Mouse (Mus musculus) adrenal gland, adult 2 months (tissue): ENCODE measurements around the gene Dpy30. TPM values are rescaled to one million over a fixed set of nuclear protein-coding genes. Genes with fewer than 3 reads are reported as not detected.
A peak's percentile ranks its signal among the peaks of the same experiment; 100 is the strongest.
"Not testable (repeated sequence)": the region's sequence is repeated elsewhere in the genome, so short reads cannot be mapped to it uniquely, and the experiment has no call there.

Experiments
- DNase-seq: peaks from one replicate; pipeline ENCODE4 v3.0.0; 2021
- long read RNA-seq: library from polyadenylated mRNA; stranded (forward); transcript quantifications from one replicate; pipeline ENCODE4 v2.0.0, GENCODE M21; 2021
- polyA plus RNA-seq: library from polyadenylated mRNA; depleted of rRNA; stranded (reverse); fragments of >200 nt; gene quantifications from 2 replicates; pipeline ENCODE4 v1.2.3, GENCODE M21; 2012; rRNA removed
- total RNA-seq, 2 experiments: library from RNA; stranded (reverse); gene quantifications; 2 replicates each; pipeline ENCODE4 v1.2.3; 2021

The Dpy30 gene
- total RNA-seq (10 to 100 TPM; 78.9 to 85.8 TPM), polyA plus RNA-seq (26.9 and 34.0 TPM in 2 replicates)
- long read RNA-seq, transcript Dpy30-206 (5 exons, 734 nt): major isoform, 46 of 50 reads
- long read RNA-seq, partial matches to known transcripts: 0 of 50 reads
- long read RNA-seq, other reads (novel, unspliced or antisense): 2 of 50 reads

DNA sequence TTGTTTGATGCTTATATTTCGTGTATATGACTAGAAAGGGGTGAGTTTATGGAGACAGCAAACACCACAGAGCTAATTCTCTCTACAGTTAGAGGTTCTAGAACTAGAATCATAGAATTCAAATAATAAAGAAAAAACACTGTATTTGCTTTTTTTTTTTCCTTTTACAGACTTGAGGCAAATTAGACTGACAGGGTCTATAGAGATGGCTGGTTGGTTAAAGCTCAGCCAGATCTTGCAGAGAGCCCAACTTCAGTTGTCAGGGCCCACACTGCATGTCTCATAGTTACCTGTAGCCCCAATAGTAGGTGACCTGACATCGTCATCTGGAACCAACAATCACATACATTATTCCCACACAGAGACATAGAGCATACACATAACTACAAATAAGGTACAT is at the start of gene Dpy30:
Gene Dpy30 (minus strand): TSS at position 101 of the 400 bp plus-strand sequence.
- no peak for DNase-seq

DNA sequence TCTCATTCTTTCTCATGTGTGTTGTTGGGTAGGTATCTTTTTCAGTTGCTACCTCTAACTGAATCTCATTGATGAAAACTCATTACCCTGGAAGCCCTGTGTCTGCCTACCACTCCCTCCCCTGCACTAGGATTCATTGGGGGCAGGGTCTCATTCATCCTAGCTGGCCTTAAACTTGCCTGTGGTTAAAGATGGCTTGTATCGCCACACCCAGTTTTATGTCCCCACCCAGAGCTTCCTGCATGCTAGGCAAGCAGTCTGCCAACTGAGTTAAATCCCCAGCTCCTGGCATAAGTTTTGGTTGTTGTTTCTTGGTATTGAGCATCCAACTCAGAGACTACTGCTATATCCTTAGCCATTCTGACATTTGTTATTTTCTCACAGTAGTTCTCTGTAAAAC is 39.8 kb upstream of the Dpy30 start:
- no peak for DNase-seq

DNA sequence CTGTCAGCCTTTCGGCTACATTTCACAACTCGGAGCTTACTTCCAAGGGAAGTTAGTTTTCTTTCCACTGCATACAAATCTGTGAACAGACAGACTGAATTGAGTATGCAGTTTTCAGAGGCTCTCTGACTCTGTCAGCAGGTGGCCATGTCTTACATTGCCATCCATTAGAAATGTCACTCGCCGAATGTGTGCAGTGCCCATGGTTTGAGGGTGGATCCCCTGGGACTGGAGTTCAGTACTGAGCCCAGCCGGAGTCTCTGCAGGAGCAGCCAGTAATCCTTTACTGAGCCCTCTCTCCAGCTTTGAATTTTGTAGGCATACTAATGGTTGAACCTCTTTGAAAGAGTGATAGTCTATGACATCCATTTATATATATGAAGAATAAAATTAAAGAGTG is 17.4 kb upstream of the Dpy30 start:
- DNase-seq: no peak

DNA sequence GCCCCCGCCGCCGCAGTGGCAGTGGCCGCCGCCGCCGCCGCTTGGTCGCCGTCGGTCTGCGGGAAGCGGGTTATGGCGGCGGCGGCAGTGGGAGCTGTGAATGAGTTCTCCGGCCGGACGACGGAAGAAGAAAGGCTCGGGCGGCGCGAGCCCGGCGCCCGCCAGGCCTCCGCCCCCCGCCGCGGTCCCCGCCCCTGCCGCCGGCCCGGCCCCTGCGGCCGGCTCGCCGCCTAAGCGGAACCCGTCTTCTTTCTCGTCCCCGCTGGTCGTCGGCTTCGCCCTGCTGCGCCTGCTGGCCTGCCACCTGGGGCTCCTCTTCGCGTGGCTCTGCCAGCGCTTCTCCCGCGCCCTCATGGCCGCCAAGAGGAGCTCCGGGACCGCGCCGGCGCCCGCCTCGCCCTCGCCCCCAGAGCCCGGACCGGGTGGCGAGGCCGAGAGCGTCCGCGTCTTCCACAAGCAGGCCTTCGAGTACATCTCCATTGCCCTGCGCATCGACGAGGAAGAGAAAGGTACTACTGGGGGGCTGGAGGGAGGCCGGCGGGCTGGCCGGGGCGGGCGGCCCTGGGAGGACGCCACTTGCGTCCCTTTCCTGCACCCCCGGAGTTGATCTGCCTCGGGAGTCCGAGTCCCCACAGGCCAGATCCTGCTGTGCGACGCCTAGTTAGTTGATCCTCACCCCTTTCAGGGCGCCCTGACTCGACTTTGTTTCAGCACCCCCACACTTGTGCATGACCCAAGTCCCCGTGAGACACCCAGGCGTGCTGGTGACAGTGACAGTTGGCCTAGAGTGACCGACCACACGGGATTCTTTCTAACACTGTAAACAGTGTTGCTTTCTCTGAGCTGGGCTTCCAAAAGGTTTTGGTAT is 15.4 kb upstream of the Dpy30 start, which contains the start of gene Spast:
Gene Spast (plus strand): TSS at position 51 of the 868 bp plus-strand sequence.
- peak; percentile 92 for DNase-seq

DNA sequence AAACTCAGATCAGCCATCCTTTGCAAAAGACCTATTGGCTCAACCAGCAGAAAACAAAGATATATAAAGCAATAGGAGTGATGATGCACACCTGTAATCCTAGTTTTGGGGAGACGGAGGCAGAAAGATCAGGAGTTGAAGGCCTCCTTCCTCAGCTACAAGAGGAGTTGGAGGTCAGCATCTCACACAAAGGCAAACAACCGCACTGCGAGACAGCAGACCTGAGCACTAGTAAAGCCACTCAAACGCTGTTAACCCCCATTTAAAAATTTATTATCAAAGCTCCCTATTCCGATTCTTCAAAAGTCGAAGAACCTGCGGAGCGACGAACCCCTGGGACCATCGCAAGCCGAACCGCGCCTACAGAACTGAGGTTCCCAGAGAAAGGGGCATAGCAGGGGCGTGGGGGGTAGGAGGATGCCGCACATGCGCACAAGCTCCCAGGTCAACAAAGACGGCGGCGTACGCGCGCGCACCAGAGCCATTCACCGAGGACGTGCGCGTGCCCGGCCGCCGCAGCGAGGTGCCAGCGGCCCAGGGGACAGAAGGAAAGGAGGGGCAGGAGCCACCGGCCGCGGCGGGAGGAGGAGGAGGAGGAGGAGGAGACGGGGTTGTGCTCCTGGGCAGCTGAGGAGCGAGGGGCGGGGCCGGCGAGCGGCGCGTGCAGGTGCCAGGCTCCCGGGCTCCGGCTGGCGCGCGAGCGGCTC is 14.6 kb upstream of the Dpy30 start:
- DNase-seq: peak; percentile 98

DNA sequence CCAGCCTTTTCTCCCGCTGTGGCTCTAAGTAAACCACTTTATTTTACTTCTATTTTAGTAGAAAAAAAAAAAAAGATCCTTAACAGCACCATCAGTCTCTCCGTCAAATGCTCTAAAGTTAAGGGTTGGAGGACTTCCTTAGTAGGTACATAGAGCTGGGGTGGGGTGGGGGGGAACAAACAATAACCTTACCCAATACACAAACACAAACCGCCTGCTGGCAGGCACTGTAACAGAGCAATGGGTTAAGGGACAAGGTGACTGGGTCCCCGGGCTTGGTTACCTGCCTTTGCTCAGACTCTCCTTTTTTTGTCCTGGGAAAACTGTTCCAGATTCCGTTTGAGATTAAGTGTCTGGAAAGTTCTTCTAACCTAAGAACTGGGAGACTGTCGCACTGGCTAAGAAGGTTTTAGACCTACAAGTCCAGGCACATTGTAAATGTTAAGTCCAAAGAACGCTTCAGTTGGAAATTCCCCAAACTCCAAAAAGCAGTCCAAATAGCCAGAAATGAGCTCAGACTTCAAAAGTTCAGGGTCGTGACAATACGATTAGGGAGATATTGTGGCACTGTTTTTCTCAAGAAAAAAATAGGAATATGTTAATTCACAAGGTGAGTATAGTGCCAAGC is 7.4 kb upstream of the Dpy30 start:
- peak; percentile 57 for DNase-seq

DNA sequence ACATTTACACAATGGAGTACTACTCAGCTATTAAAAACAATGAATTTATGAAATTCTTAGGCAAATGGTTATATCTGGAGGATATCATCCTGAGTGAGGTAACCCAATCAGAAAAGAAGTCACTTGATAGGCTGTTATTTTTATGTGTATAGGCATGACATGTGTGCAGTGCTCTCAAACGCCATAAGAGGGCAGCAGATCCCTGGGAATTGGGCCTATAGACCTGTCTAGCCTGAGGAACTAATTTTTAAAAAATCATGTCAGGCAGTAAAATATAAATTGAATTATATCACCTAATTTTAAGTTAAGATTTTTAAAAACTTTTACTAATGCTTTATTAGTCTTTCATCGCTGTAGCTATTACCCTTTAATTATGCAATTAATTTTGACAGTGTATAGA is 4.4 kb upstream of the Dpy30 start:
- peak; percentile 54 for DNase-seq

DNA sequence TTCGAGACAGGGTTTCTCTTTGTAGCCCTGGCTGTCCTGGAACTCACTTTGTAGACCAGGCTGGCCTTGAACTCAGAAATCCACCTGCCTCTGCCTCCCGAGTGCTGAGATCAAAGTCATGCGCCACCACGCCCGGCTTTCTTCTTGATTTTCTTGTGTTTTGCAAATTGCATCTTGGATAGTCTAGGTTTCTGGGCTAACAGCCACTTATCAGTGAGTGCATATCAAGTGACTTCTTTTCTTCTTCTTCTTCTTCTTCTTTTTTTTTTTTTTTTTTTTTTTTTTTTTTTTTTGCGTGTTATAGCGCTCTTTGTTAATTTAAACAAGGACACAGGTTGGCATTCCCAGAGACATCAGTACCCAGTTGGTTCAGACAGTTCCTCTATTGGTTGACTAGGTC is 3.5 kb upstream of the Dpy30 start:
- DNase-seq: not testable (repeated sequence)

DNA sequence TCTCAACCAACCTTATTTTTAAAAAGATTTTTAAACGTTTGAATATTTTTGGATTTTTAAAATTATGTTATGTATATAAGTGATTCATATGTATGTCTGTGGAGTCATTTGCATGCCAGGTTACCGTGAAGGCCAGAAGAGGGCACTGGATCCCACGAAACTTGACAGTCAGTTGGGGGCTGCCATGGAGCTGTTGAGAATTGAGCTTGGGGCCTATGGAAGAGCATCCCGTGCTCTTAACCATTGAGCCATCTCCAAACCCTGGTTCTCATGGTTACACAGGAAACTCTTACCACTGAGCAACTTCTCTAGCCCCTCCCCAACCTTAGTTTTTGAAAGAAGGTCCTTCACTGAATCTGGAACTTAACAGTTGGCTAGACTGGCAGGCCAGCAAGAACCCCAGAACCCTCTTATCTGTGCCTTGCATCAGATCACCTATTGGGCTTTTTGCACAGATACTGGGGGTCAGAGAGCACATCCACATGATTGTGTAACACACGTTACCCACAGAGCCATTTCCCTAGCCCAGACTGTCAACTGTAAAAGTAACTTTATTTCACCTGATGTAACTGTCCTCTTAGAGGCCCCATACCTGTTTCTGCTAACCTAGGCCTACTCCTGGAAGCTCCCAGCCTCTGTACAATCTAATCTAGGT is 1.2 kb downstream of the Dpy30 start:
- DNase-seq: no peak

DNA sequence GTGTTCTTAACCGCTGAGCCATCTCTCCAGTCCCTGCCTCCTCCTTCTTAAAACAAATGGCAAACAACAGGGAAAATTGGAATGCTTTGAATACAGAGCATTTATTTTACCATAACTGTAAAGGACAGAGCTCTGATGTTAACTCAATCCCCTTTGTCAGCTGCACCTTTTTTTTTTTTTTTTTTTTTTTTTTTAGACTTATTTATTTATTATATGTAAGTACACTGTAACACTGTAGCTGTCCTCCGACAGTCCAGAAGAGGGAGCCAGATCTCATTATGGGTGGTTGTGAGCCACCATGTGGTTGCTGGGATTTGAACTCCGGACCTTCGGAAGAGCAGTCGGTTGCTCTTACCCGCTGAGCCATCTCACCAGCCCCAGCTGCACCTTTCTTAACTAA is 5.0 kb downstream of the Dpy30 start:
- no peak for DNase-seq

DNA sequence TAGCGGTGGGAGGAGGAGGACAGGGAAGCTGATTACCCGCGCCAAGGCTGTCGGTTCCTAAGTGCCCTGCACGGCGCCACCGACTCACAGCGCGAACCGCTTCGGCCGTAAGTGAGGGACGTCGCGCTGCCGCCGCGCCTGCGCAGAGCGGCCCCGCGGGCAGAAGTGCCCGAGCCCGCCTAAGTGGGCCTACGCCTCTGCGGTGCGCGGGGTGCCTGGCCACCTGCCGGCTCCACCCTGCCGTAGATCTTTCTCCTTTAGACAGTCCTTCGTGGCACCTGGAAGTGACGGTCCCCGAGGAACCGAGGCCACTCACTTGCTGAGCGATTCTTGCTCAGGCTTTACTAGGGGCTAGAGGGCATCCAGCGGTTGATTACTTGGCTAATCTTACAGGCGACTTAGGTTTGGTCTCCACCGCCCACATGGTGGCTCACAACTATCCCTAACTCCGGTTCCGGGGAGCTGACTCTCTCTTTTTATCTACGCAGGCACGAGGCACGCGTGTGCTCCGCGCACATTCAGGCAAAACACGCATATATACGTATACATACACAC is 7.4 kb downstream of the Dpy30 start:
- peak; percentile 94 for DNase-seq

DNA sequence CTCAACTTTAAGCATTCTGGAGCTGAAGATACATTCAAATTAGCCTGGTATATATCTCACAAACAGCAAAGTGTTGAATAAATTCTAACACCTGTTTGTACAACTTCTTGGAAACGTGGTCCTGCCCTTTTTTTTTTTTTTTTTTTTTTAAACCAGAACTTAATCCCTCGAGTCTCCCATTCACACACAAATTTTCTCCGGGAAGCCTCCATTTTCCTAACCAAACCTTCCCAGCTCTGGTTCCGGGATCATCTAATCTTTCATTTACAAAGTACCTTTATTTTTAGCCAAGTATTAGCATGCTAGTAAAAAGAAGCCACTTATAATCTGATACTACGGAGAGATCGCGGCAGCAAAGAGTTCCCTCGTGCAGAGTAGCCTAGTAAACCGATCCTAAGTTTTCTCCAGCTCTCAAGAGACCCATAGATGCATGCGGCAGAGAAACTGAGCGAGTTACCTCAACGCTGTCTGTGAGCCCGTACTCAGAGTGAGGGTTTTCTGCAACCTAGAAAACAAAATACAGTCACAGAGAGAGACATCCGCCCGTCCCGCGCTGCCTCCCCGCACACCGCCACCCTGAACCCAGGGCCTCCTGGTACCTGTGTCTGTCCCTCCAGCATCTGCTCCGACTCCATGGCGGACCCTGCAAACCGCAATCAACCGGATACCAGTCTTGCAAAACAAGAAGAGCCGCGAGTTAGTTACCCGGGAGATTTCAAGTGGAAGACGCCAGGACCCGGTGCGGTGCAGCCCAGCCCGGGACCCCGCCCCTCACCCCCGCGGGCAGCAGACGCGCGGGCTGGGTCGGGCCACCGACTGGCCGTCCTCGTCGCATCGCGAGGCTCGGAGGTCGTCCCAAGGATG is 8.1 kb downstream of the Dpy30 start:
- DNase-seq: no peak

DNA sequence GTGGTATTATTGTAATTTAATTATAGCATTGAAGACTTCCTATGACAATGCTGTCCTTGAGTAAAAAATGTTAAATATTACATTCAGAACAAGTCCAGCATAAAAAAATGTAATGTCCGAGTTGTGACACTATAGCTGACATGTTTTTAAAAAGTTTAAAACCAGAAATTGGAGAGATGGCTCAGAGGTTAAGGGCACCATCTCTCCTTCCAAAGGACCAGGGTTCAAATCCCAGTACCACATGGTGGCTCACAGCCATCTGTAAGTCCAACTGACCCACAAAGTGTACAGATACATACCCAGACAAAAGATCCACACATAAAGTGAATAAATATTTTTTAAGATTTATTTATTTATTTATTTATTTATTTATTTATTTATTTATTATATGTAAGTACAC is 17.7 kb downstream of the Dpy30 start:
- no peak for DNase-seq

DNA sequence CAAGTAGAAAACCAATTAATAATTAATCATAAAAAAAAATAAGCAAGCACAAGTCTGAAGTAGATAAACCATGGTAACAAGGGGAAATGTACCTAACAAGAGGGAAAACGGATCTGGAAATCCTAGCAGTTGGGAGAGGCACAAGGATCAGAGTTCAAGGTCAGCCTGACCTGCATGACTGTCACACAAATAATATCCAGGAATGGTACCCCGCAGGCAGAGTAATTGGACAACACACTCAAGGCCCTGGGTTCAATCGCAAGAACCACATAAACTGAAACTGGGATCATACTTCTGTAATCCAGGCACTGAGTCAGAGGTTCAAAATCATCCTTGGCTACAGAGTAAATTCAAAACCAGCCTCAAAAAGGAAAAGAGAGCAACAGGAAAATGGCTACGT is 18.1 kb downstream of the Dpy30 start:
- no peak for DNase-seq

DNA sequence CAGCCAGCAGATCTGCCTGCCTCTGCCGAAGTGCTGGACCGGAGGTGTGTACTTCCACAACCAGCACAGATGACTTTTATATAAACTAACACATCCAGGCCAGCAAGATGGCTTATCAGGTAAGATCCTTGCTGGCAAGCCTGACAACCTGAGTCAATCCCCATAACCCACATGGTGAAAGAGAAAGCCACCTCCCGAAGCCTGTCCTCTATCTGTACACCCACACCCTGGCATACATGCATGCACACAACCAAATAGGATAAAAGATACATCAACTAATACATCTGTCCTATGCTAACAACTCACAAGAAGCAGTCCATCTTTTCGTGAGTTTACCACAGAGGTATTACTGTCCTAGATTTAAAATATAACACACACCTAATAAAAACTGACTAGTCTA is 19.7 kb downstream of the Dpy30 start:
- no peak for DNase-seq

DNA sequence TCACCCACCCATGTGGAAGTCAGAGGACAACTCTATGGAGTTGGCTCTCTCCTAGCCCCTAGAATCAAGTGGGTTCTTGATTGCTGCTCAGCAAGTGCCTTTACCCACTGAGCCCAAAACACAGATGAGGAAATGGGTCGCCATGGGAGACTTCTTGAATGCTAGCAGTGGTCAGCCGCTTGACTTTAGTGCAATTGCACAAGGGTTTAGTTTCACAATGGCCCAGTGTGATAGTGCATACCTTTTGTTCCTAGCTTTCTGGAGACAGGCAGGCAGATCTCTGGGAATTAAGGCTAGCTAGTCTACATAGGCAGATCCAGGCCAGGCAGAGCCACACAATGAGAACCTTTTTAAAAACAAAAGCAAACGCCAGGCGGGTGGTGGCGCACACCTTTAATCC is 23.7 kb downstream of the Dpy30 start:
- no peak for DNase-seq

DNA sequence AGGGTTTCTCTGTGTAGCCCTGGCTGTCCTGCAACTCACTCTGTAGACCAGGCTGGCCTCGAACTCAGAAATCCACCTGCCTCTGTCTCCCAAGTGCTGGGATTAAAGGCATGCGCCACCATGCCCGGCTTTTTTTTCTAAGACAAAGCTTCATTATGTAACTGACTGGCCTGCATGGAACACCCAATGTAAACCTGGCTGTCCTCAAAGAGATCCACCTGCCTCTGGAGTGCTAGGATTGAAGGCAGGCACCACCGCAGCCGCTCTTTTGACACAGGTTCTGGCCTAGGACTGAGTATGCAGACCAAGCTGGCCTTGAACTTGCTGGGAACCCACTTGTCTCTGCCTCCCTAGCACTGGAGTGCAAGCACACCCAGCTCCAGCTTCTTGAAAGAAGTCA is 26.8 kb downstream of the Dpy30 start:
- not testable (repeated sequence) for DNase-seq

DNA sequence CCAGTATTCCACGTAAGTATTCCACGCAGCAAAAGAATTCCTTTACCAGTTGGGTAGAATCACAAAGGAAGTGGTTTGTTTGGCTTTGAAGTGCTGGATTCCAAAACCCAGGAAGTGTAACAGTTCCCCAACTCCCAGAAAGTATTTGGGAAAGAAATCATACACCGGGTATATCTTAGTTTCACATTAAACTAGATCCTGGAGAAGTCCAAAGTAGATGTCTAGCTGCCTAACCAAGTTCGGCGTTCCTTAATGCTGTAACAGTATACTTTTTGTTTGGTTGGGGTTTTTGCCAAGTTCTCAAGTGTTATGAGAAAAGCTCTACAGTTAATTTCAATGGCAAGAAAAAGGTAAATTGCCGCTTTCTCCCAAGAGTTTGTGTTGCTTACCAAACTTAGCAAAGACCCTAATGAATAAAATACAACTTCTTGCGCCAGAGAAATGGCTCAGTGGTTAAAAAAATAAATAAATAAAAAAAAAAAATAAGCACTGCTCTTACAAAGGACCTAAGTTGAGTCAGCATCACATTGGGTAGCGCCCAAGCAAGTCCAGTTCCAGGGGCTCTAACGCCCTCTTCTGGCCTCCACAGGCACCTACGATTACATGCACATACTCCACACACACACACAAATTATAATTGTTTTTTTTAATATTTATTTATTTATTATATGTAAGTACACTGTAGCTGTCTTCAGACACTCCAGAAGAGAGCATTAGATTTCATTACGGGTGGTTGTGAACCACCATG is 27.5 kb downstream of the Dpy30 start:
- DNase-seq: peak; percentile 47

DNA sequence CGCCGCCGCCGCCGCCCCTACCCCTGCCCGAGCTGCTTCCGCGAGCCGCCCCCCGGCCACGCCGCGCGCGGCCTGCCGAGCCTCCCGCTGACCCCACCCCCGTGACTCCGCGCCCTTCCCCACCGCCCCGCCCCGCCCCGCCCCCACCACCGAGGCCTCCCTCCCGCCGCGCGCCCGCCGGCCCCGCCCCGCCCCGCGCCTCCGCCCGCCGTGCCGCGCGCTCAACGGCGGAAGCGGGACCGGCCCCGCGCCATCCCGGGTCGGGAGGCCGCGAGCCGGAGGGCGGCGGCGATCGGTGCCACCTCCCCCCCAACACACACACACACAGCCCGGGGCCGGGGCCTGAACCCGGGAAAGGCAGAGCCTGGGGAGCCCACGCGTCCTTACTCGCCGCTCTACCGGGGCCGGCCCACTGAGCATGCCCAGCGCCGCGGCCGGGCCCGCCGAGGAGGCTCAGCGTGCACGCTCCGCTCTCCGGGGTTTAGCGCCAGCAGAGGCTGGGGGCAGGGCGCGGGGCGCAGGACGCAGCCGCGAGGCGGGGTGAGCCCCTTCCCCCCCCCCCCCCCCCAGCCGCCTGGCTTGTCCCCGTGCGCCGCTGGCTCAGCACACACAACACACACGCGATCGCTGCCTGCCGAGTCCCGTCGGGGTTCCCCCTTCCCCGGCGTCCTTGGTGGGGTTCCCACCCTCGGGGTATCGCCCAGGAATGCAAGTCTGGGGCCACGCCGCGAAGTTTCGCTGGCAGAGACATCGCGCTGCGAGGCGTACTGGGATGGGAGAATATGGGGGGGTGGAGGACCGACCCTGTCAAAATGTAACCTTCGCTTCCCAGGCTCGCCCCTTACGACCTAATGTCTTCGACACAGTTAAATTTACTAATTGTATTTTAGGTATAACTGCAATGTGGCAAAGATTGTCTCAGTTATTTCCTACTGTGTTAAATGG is 28.4 kb downstream of the Dpy30 start, which contains the start of gene Memo1:
Gene Memo1 (minus strand): TSS at position 496 of the 945 bp plus-strand sequence.
- DNase-seq: peak; percentile 94
